Mouse (Mus musculus): ENCODE data around the gene Map4k5. TPM values are rescaled to one million over a fixed set of nuclear protein-coding genes. Genes with fewer than 3 reads are reported as not detected.

Gene Map4k5
- total RNA-seq, 2 experiments from 2014 or later, result 28.7 to 30.1 TPM

DNA sequence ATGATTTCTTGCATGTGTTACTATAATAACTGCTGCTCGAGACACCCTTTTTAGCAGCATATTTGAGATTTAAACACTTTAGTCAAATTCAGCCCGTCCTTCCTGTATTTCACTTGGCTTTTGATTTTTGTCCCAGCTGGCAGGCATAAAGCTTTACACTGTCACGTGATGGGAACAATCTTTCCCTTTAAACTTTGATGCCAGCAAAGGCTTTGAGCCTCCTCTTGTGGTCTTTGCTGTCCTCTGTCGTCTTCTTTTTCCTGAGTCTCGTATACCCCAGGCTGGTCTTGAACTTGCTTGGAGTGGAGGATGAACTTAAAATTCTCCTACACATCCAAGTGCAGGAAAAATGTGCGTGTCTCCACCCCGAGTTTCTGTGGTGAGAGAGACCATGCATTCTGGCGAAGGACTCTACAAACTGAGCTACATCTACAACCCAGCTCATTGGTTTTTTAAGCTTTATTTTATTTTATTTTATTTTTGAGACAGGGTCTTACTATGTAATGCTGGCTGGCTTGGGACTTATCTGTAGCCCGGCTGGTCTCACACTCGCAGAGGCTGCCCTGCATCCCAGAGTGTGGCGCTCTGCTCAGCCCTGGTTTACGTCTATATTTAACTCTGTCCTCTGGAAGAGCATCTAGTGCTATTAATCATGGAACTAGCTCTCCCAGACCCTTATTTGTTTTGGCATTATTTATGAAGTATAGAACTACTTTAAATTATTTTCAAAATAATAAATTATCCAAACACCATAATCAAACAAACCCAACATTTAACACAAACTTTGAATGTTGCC is 44.7 kb downstream of the Map4k5 start:
- intact Hi-C loops (cut with DNase I), result no loop called here
- no peak for DNase-seq

DNA sequence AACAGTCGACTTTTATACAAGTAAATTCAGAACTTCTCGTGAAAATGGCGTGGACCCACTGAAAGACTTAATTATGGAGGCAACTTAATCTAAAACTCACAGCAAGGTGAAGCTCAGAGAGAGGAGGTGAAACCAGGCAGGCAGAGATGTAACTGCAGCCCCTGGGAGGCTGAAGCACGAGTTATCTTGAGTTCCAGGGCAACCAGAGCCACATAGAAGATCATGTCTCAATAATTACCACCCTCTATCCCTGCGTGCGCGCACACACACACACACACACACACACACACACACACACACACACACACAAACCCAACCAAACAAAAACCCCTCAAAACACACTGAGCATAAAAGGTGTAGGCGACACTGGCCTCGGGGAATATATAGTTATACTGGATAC is 46.5 kb downstream of the Map4k5 start:
- no peak for DNase-seq
- intact Hi-C loops (cut with DNase I), result no loop called here

DNA sequence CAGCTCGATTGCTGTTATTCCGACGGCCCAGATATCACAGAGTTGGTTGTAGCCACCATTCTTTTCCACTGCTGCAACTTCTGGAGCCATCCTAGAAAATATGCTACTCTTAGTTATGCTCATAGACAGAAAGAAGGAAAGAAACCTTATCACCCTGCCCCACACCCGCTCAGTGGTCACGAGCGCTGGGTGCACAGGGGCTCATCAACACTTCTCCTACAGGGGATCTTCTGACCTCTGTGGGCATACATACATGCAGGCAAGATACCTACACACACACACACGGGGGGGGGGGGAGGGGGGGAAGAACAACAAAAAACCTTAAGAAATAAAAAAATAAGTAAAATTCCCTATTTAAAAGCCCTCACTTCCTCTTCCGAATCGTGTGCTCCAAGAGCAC is 47.3 kb downstream of the Map4k5 start:
- intact Hi-C loops (cut with DNase I), result no loop called here

DNA sequence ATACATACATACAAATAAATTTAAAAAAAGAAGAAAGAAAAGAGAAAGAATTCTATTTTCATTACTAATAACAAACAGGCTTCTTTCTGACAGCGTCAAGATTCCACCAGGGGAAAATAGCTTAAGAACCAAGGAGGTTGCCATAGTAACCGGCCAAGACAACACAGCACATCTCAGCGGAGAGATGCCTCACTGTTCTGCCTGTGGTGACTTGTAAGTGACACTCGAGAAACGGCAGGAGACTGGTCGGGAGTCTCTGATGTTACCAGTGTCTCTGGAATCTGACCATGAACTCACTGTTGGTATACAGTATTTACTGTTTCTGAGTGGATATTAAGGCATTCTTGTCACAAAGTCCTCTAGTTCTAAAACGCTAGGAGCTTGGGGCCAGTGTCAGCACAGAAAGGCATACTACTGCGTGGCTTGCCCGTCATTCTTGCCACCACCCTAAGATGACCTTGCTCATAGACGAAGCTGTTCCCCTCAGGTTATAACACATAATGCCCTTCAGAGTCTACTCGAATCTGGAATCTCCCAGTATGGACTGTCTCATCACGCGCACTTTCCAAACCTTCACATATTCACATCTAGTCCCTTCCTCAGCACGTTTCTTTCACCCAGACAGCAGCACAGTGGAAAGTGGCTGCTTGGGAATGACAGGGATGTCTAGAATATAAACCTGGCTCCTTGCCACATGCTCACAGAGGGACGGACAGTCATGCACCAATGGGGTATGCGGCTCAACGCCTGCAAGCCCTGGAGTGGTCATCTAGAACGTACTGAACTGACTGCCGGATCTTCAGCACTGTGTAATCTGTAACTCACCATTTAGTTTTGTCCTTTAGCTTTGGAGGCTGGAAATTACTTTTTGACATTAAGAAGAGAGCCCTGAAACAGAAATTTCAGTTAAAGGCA is 49.2 kb downstream of the Map4k5 start:
- intact Hi-C loops (cut with DNase I), result no loop called here
- DNase-seq, result no peak

More for the DNA sequence above, 47.3 kb downstream of the Map4k5 start:
- DNase-seq, result no peak

DNA sequence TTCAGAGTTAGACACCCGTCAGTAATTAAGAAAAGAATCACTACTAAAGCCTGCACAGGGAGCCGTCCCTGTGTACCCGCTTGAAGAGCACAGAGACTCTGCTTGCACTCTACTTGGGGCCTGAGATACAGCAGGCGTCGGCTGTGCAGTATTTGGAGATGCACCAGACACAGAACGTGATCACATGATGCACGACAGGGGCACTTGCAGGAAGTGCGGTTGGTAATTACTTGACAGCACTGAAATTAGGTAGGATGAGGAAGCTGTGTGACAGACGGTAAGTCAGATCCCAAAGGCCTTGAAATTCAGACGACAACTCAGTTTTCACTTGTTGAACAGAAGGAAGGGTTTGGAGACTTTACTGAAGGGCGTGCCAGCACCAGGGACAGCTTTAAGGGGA is 54.6 kb downstream of the Map4k5 start:
- intact Hi-C loops (cut with DNase I), result no loop called here
- no peak for DNase-seq

DNA sequence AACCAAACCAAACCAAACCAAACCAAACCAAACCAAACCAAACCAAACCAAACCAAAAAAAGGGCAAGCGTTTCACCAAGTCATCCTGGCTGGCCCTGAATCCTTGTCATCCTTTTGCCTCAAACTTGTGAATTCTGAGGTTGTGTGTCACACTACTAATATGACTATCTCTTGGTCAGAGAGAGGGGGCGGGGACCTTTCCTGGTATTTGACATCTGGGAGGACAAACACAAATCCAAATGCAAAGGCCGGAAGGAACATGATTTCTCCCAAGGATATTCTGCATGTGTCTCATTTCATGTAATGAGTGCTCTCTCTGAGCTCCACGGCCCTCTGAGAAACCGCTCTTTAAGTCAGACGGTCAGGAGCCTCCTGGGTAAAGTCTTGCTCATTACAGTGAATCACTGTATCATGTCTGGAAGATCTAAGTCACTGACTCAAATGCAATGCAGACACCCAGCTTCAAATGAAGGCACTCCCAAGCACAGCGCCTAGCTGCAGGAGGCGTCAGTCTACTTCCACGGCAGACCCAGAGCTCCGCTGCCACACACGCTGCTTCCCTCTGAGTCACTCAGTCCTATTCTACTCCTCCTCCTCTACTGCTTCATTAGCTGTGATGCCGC is 58.9 kb downstream of the Map4k5 start:
- intact Hi-C loops (cut with DNase I), result no loop called here
- no peak for DNase-seq

DNA sequence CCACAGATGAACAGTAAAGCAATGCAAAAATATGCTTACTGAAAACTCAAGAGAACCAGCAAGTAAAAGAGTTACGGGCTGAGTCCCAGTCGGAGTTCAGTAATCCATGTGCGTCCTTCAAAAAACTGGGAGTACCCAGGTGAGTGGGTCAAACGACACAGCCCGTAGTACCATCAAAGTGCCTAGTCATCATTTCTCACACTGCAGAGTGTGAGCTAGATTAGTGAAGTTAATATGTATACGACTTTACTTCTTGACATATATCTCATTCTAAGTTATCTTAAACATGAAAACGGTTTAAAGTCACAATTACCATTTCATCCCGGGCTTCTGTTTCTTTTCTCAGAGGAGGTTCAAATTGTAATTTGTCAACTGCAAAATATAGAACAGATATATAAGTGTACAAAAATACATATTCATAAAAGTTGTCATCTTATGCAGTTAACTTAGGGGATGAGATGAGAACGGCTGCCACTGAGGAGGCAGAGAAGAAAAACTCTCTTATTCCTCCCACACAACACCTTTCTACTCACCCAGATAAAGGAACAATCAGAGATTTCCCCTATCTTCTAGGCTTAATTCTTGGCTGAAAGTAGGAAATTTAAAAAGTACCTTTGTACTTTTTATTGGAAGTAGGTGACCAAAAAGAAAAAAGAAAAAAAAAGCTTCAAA is 61.6 kb downstream of the Map4k5 start:
- DNase-seq, result no peak
- intact Hi-C loops (cut with DNase I), result no loop called here

DNA sequence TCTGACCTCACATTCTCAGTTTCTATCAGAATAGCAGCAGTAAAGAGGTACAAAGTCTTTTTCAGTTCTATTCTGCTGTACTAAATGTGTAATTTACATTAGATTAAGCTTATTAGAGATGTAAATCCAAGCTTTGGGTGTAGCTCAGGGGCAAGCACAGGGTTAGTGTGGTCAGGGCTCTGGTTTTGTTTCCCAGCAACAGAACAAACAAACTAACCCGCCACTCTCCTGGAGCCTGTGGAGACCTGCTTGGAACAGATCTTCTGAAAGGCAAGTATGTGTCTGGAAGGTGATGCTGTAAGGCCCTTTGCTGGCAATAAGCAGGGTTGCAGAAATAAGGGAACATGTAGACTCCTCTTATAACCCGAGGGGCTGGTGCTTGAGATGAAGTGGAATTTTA is 64.8 kb downstream of the Map4k5 start:
- intact Hi-C loops (cut with DNase I), result no loop called here

DNA sequence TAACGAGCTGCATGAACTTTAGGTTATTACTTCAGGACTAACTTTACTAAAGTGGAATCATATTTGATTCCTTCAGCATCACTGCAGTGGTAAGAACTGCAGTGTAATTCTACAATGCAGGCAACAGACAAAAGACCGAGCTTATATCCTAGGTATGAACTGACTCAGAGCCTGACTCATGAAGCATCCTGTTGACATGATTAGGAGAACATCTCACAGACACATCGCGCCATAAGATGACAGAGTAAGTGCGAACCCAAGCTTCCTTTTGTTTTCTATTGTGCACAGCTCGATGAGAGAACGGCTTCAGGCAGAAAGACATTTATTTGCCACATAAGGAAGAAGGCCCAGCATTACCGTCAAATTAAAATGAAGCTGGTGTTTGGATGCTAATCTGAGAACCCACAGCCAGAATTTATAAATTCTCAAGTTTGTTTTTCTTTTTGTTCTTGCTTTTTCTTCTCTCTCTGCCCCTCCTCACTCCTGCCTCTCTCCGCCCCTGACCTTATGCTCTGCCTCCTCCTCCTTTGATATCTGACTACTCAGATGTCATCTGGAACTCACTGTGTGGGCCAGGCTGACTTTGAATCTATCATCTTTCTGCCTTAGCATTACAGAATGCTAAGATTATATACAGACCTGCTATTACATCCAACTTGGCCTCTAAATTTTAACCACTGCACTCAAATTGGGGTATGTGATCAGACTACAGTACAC is 68.0 kb downstream of the Map4k5 start:
- no peak for DNase-seq
- intact Hi-C loops (cut with DNase I), result loop anchor here (5.0 kb wide), 1 partner anchor 32 kb away; no protein-coding TSS in a partner anchor

More for the DNA sequence above, 64.8 kb downstream of the Map4k5 start:
- DNase-seq, result no peak

DNA sequence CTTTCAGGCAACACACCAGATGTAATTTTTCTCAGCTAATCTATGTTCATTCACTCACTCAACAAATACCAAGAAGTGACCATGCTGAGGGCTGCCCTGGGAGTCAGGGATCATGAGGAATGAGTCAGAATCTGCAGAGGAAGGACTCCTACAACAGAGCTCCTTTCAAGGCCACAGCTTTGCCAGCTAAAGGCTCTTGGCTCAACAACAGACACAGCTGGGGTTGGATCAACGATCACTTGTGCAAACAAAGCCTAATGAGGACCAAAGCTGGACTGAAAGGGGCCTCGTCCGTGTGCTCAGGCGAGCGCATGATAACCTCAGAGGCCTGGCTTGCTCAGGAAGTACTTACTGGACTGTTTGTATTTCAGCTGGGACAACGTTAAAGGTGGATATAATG is 78.7 kb downstream of the Map4k5 start:
- DNase-seq, result peak; percentile 36 to 54
- intact Hi-C loops (cut with DNase I), result loop anchor here (5.0 kb wide), 1 partner anchor 77 kb away; no protein-coding TSS in a partner anchor

DNA sequence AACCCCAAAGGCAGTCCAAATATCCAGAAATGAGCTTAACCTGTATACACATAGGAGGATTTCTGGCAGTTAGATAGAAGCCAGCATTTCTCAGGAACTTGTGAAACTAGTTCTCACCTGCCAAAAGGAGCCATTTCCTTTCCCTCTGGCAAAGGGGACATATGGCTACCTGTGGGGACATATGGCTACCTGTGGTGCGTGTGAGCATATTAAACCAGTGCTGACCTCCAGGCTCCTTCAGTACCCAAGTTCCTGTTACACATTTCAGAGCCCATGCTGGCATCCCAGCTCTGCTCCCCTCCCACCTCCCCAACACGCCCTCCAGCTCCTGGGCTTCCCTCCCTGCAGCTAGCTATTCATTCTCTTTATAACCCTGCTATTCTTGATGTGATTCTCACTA is 79.4 kb downstream of the Map4k5 start:
- no peak for DNase-seq
- intact Hi-C loops (cut with DNase I), result loop anchor here (5.0 kb wide), 1 partner anchor 76 kb away; no protein-coding TSS in a partner anchor

DNA sequence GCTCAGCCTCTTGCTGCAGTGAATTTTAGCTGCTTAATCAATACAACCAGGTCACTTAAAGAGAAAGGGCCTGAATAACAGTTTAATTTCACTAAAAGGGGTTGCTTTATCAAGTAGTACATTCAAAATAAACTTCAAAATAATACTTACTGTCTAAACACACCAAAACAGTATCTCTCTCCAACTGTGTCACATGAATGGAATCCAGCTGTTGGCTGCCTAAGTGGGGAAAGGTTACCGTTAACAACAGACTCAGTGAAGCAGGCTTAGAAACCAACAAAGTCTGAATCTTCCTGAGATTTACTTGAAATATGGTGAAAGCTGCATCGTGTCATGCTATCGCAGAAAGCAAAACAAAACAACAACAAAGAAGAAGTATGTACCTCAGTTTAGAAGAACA is 80.0 kb downstream of the Map4k5 start:
- peak in 1 of 2 experiments; percentile 21 for DNase-seq

DNA sequence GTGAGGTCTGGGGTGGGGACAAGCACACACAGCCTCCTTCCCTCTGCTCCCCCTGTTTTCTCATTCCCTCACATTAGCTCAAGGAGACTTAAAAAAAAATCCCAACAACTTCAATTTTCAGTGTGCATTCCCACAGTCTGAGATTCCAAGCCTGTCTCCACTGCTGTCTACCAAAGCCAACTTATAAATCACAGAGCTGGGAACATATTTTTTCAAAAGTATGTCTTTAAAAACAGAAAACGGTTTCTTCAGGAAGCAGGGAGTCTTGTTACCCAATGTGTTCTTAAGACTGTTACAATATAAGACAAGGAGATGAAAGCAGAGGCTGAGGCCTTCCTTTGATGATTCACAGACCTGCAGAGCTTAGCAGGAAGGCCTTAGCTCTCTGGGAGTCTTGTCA is 81.0 kb downstream of the Map4k5 start:
- intact Hi-C loops (cut with DNase I), result loop anchor here (5.0 kb wide), 1 partner anchor 75 kb away; no protein-coding TSS in a partner anchor
- no peak for DNase-seq

More for the DNA sequence above, 80.0 kb downstream of the Map4k5 start:
- intact Hi-C loops (cut with DNase I), result loop anchor here (5.0 kb wide), 1 partner anchor 76 kb away; no protein-coding TSS in a partner anchor

DNA sequence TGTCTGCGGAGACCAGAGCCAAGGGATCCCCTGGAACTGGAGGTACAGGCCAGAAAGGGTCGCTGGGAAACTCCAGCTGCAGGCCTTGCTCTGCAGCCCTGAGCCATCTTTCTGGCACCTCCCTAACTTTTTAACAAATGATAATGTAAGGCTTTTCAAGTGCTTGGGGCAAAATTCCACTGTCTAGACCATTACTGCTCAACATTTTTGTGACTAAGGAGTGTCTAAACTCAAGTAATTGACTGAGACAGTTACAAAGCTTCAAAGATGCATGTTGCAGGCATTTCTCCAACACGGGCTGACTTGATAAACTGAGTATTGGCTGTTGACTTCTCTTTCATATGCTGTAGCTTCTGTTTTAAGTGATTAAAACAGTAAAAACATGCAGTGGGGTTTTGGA is 83.6 kb downstream of the Map4k5 start:
- intact Hi-C loops (cut with DNase I), result loop anchor here (5.0 kb wide), 1 partner anchor 52 kb away; no protein-coding TSS in a partner anchor
- DNase-seq, result no peak

DNA sequence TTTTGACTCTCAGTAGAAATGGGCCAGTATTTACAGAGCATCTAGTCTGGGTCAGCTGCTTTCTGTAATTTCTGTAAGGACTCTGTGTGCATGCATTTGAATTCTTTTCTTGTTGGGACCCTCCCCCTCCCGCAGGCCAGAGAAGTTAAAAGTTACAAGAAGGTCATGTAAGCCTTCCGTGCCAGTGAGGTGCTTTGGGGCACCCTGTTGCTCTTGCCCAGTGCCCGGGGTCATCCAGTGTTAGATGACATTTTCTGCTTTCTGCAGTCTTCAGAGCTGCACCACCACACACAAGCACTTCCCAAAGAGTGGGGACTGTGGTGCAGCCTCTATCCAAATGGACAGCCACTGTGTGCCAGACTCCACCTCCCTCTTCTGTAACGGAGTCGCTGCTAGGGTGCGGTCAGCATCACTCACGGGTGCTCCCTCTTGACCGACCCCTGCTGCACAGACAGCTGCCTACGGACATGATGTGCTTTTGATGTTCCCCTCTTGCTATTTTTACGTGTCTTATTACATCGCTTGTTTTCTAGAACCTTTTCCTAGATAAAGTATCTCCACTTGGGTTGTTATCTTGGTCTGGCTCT is 85.5 kb downstream of the Map4k5 start:
- DNase-seq, result peak in 1 of 2 experiments; percentile 11
- intact Hi-C loops (cut with DNase I), result loop anchor here (5.0 kb wide), 1 partner anchor 50 kb away; no protein-coding TSS in a partner anchor

DNA sequence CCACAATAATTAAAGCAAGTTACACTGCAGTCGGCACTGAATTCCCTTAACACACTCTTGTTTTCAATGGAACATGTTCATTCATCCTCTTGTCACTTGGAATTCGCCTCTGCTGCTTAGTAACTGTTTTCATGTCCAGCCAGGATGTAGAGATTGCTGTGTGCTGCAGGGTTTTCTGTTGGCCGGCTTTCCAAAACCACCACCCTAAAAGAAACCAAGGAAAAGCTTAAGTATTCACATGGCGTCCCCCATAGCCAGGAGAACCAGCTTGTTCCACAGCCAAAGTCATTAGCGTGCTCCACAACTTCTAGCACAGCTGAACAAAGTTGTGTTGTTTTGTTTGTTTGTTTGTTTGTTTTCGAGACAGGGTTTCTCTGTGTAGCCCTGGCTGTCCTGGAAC is 87.9 kb downstream of the Map4k5 start:
- DNase-seq, result no peak
- intact Hi-C loops (cut with DNase I), result loop anchor here (5.0 kb wide), 1 partner anchor 48 kb away; no protein-coding TSS in a partner anchor

DNA sequence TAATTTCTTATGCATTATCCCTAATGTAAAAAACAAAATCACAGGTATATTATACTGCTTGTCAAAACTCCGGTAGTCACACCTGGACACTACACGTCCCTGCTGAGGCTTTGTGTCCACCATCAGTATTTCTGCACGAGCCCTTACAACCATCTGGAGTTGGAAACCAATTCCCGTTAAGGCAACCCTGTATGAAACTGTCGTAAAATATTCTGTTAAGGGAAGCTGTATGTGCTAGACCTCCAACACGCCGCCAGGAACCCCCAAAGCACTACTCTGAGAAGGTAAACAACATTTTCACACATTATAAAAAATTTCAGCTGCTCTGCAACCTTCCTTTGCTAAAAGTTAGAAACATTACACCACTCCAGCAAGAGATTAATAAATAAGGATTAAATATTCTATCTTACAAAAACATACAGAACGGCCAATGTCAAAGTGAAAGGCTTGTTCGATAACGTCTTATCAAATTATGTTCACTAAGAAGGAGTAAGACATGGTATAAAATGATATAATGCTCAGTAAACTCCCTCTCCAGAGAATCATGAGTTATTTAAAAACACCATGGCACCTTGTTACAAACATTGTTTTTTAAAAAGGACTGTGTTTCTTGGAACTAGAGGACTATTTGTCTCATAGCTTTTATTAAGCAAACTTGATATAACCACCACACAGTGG is 88.5 kb downstream of the Map4k5 start:
- intact Hi-C loops (cut with DNase I), result loop anchor here (5.0 kb wide), 1 partner anchor 47 kb away; no protein-coding TSS in a partner anchor
- no peak for DNase-seq

DNA sequence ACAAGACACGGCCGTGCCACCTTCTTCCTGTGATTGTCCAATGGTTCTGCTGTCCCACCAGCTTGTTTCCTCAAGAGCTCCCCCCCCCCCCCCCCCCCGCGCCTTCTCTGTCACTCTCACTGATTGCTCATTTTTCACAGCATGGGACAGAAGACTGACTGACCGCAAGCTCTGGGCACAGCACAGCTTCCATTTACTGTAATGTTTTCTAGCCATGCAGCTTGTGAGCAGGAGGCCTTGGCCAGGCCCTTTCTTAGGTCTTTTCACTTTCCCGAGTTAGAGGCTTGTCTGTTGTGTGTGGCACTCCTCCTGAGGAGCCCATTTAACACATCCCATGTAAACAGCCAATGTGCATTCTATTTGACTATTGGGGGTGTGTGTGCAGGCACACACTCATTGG is 89.8 kb downstream of the Map4k5 start:
- DNase-seq, result no peak
- intact Hi-C loops (cut with DNase I), result no loop called here

Data from heart, postnatal 14 days (tissue).